Mouse (Mus musculus) cerebellum, adult 9-10 months (tissue): ENCODE measurements at regions not wholly inside any gene's neighbourhood (a gene's known extent, or its start where the extent isn't known, plus 50 kb on each side); places are given as distances from the start of the nearest gene placed in this dataset.

Experiments used
- DNase-seq: peaks from one replicate; pipeline ENCODE4 v3.0.0; 2022

GRCm38 (mm10) chr17:44420098-44421070 lies 232.0 kb downstream of the Clic5 start:
- no peak for DNase-seq

- no peak for DNase-seq
Measured at GRCm38 (mm10) chr17:44422161-44422560, 233.8 kb downstream of the Clic5 start.

GRCm38 (mm10) chr17:44422865-44423264 lies 234.5 kb downstream of the Clic5 start:
- no peak for DNase-seq

- DNase-seq: no peak
Measured at GRCm38 (mm10) chr17:44423471-44423985, 235.1 kb downstream of the Clic5 start.

- no peak for DNase-seq
Measured at GRCm38 (mm10) chr17:44432524-44433295, 244.3 kb downstream of the Clic5 start.

- no peak for DNase-seq
Measured at GRCm38 (mm10) chr17:44433296-44433653, 244.9 kb downstream of the Clic5 start.

GRCm38 (mm10) chr17:44436536-44437043 lies 248.2 kb downstream of the Clic5 start:
- DNase-seq: no peak

GRCm38 (mm10) chr17:44438526-44438925 lies 250.1 kb downstream of the Clic5 start:
- DNase-seq: no peak

- DNase-seq: no peak
Measured at GRCm38 (mm10) chr17:44443460-44443859, 255.1 kb downstream of the Clic5 start.

- DNase-seq: no peak
Measured at GRCm38 (mm10) chr17:44445361-44445760, 257.0 kb downstream of the Clic5 start.
